Mouse (Mus musculus) retina, embryonic 14.5 days (tissue): ENCODE measurements around the gene Accs.
A peak's percentile ranks its signal among the peaks of the same experiment; 100 is the strongest.

ENCODE experiments used
- DNase-seq: peaks from one replicate; pipeline ENCODE4 v3.0.0-alpha.2; 2015; ENCODE audit warnings: low spot score

The Accs gene

GRCm38 (mm10) chr2:93851303-93851702 is 1.6 kb upstream of the Accs start:
- no peak for DNase-seq

- no peak for DNase-seq
Measured at GRCm38 (mm10) chr2:93850317-93850944, 688 bp upstream of the Accs start.

GRCm38 (mm10) chr2:93841349-93841748 is 8.4 kb downstream of the Accs start:
- DNase-seq: no peak

- DNase-seq: no peak
Measured at GRCm38 (mm10) chr2:93840109-93840508, 9.6 kb downstream of the Accs start.

- DNase-seq: no peak
Measured at GRCm38 (mm10) chr2:93838931-93839330, 10.8 kb downstream of the Accs start.

DNA sequence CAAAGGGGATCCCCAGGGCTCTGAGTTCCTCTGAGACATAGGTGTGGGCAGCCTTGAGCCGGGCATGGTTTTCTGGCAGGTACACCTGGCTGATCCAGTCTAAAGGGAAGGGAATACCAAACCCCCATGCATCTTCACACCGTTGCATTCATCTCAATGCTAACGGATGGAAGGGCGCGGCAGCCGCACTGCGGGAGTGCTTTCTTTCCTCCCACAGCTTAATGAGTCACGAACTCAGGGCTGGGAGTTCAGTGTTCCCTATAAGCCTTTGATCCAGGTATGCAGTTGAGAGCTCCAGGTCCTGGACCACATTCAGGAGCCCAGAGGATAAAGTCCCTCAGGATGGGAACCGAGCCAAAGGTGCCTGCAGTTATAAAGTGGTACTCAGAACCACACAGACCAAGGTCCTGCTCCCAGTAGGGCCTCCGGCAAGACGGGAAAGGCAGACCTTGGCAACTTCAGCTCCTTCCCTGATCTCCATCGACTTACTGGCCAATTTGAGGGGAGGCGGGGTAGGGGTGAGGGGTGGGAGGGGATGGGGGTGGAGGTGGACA is 13.4 kb downstream of the Accs start:
- DNase-seq: no peak

DNA sequence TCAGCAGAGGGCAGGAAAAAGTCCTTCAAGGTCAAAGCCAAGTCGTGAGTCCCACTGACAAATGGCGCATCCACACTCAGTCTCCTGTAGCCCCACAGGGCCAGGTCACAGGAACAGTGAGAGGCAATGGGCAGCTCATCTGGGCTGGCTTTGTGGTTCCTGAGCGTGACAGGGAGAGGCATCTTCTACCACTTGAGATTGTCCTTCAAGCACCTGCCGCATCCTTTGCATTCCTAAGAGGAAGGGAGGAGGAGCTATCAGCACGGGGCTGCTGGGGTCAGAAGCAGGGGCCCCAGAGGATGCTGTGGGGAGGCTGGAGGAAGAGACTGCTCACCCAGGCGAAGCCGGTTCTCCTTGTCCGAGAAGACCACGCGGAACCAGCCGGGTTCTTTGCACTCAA is 14.1 kb downstream of the Accs start:
- no peak for DNase-seq

DNA sequence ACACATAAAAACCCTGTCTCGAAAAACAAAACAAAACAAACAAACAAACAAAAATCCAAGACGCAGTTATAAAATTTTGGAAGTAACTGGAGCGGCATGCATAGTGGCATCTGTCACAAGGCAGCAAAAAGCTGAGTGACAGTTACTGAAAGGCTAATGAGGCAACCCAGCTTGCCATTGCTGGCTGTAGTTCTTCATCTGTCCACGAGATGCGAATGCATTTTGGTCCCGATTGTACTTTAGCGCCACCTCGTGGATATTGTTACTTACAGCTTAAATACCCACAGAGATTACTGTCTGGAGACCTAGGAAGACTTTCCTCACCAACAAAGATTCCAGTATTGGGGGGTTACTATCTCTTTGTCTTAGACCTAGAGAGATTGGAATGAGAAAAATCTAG is 26.2 kb downstream of the Accs start:
- DNase-seq: peak; percentile 98

DNA sequence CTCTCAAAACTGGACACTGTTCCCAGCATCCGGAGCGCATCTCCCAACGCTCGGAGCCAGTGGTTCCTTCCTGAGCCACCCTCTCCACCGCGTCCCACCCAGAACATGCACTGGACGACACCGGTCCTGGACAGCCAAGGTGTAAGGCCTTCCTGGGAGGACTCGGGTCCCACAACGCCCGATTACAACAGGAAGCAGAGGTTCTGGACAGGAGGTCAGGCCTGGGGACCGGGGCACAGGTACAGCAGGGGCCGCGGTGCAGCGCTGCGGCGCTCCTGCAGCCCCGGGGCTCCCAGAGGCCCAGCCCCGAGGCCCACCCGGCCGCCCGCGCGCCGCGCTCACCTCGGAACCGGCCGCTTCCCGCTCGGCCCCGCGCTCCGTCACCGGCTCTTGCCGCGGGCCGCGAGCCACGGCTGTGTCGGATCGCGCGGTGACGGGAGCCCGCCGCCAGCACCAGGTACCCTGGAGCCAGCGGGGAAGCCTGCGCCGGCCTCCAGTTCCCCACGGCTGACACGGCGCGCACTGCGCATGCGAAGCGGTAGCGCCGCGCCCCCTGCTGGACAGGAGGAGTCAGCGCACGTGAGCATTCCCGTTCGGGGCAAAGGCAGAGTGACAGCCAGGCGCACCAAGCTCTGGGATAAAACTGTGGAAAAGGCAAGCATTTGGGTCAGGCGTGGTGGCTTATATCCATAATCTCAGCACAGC is 27.5 kb downstream of the Accs start, which contains the start of gene Ext2:
TSS of gene Ext2 (minus strand) at position 524 of the 705 bp plus-strand sequence.
- DNase-seq: peak; percentile 90

- no peak for DNase-seq
Measured at GRCm38 (mm10) chr2:93817791-93818190, 32.0 kb downstream of the Accs start.

- DNase-seq: no peak
Measured at GRCm38 (mm10) chr2:93813343-93813742, 36.4 kb downstream of the Accs start.

DNA sequence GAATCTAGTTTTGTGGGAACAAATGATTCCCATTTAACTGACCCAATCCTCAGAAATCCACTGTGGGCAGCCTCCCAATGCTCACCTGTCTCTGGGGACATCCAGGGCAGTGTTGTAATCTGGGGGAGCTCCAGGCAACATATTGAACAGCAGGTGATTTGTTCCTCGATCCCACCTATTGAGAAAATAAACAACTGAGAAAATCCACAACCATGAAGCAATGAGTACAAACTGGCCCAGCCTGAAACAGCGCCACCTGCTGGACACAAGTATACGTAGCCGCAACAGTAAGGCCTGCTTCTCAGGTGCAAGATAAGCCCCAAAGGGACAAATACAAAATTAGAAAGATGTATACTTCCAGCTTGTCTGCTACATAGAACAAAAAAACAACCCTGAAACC is 37.9 kb downstream of the Accs start:
- peak; percentile 79 for DNase-seq

- DNase-seq: peak; percentile 66
Measured at GRCm38 (mm10) chr2:93809931-93810330, 39.8 kb downstream of the Accs start.

- DNase-seq: no peak
Measured at GRCm38 (mm10) chr2:93808071-93808470, 41.7 kb downstream of the Accs start.

DNA sequence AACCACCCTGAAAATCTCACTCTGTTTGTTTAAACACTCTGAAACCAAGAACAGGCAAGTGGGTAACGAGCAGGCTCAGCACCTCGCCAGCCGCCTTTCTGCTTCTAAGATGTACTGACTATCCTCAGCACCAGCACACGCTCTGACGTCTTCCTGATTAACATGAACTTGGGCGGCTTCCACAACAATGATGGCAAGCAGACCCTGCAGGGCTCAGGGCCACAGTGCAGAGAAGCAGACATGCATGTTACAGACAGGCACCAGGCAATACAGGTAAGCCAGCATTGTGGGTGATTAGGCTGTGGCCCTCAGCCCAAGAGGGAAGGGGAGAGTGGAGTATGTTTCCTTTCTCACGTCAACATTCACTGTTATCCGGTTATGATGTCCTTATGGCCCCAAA is 42.3 kb downstream of the Accs start:
- no peak for DNase-seq

GRCm38 (mm10) chr2:93806487-93807201 is 43.1 kb downstream of the Accs start:
- DNase-seq: no peak

GRCm38 (mm10) chr2:93805523-93805922 is 44.2 kb downstream of the Accs start:
- DNase-seq: no peak

DNA sequence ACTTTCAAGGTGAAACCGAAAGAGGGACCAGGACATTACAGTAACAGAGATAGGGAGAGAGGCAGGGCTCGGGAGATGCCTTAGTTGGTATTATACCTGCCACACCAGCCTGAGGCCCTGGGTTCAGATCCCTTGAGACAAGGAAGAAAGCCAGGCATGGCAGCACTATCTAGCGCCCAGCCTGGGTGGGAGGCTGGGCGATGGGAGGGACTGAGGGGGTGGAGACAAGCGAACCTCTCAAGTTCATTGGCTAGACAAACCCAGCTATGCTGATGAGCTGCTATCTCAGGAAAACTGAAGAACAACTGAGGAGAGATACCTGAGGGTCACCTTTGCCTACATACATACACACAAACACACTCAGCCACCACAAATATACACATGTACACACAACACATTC is 44.7 kb downstream of the Accs start:
- no peak for DNase-seq

GRCm38 (mm10) chr2:93802947-93803346 is 46.8 kb downstream of the Accs start:
- DNase-seq: no peak

- DNase-seq: no peak
Measured at GRCm38 (mm10) chr2:93801097-93801496, 48.6 kb downstream of the Accs start.

DNA sequence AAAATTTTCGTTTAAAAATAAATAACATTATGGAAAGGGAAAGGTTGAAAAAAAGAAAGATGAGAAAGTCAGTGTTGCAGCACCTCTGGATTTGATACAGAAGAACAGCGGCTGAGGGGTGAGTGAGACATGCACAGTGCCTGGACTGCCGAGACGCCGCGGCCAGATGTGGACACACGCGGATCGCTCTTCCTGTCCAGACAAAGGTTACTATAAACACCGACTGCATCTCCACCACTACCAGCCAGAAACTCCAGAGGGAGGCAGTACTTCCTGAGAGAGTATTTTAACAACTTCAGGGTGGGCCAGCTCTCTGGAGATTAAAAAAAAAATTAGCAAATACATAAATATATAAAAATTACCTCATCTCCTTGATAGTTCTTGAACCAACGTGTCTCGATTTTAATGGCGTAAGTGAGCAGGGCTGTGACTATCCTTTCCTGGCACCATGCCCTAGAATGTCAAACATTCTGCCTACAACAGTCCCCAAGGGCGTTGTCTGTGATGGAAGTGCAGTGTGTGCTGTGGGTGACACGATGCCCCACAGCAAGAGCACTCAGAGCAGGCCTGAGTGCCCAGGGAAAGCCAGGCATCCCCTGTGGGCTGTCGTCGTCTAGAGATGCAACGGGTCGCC is 52.5 kb downstream of the Accs start:
- DNase-seq: no peak

GRCm38 (mm10) chr2:93794375-93794774 is 55.4 kb downstream of the Accs start:
- no peak for DNase-seq
